Mouse (Mus musculus) ES-CJ7 (cell line): ENCODE measurements around the gene Dusp12.
A peak's percentile ranks its signal among the peaks of the same experiment; 100 is the strongest.

Experiments
- DNase-seq: peaks from one replicate; pipeline ENCODE4 v3.0.0; 2011; ENCODE audit warnings: low read depth, low spot score

Dusp12 gene

GRCm38 (mm10) chr1:170863033-170863432, 22.3 kb downstream of the Dusp12 start:
- no peak for DNase-seq

- DNase-seq = no peak
Observed at GRCm38 (mm10) chr1:170862435-170862717, 23.0 kb downstream of the Dusp12 start.

GRCm38 (mm10) chr1:170861671-170862434, 23.5 kb downstream of the Dusp12 start:
- no peak for DNase-seq

GRCm38 (mm10) chr1:170858872-170859271, 26.5 kb downstream of the Dusp12 start:
- no peak for DNase-seq

GRCm38 (mm10) chr1:170857369-170857768, 28.0 kb downstream of the Dusp12 start:
- DNase-seq = no peak

GRCm38 (mm10) chr1:170855056-170855760, 30.1 kb downstream of the Dusp12 start:
- no peak for DNase-seq

- DNase-seq = no peak
Observed at GRCm38 (mm10) chr1:170853604-170854003, 31.7 kb downstream of the Dusp12 start.

GRCm38 (mm10) chr1:170850637-170851624, 34.4 kb downstream of the Dusp12 start:
- DNase-seq = no peak

- DNase-seq = no peak
Observed at GRCm38 (mm10) chr1:170850007-170850406, 35.3 kb downstream of the Dusp12 start.

- DNase-seq = no peak
Observed at GRCm38 (mm10) chr1:170845448-170846307, 39.7 kb downstream of the Dusp12 start.

GRCm38 (mm10) chr1:170844380-170844779, 41.0 kb downstream of the Dusp12 start:
- peak; percentile 25 for DNase-seq

- no peak for DNase-seq
Observed at GRCm38 (mm10) chr1:170839685-170840084, 45.7 kb downstream of the Dusp12 start.

GRCm38 (mm10) chr1:170834756-170835155, 50.6 kb downstream of the Dusp12 start:
- DNase-seq = no peak

- no peak for DNase-seq
Observed at GRCm38 (mm10) chr1:170829781-170830180, 55.6 kb downstream of the Dusp12 start.

GRCm38 (mm10) chr1:170829344-170829743, 56.0 kb downstream of the Dusp12 start:
- no peak for DNase-seq
